Mouse (Mus musculus): ENCODE results near the gene Rnf113a2.

- no peak for TF ChIP-seq CTCF (IDR thresholded peaks at IDR 0.05; ENCODE audit: low read depth, low read length)
- TF ChIP-seq EP300 (IDR thresholded peaks at IDR 0.05; ENCODE audit: insufficient read depth, low read depth, low read length): no peak
- no peak for TF ChIP-seq POLR2A (IDR thresholded peaks at IDR 0.05; ENCODE audit: insufficient read depth, low read length)
Observed at GRCm38 (mm10) chr12:84451801-84452200, 34.8 kb downstream of the Rnf113a2 start.

Measured in ES-Bruce4 (cell line).